Mouse (Mus musculus): ENCODE measurements around the gene Kctd6.
"Not testable (repeated sequence)": the region's sequence is repeated elsewhere in the genome, so short reads cannot be mapped to it uniquely, and the experiment has no call there.

The Kctd6 gene

DNA sequence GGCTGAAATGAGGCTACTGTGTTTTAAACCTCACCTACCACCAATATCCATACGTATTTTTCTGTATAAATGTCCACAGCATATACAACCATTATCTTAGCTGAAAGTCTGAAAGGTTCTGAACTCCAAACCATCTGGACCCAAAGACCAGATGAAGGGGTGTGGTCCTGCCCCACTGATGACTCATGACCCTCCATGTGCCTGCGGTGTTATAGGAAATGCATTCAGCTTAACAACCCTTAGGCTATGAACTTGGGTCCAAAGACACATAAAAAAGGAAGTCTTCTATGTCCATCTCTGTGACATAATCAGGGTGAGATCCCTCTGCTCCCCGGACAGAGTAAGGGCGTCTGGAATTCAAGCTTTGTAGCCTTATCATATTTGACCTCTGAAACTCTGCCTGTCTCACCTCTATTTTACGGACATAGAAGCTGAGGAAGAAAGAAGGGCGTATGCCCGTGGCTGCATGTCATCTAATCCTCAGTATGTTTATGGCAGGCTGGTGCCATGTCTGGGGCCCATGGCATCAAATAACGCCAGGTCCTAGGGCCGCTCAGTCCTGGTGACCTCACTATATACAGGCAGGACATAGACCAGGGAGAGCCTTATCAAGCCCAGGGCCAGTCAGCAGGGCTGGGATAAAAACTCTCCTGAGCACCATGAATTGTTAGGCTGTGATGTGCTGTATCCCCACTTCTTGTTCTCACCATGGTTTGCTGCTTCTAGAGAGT is 36.4 kb downstream of the Kctd6 start:
- no peak for DNase-seq (ENCODE audit: low read depth)

DNA sequence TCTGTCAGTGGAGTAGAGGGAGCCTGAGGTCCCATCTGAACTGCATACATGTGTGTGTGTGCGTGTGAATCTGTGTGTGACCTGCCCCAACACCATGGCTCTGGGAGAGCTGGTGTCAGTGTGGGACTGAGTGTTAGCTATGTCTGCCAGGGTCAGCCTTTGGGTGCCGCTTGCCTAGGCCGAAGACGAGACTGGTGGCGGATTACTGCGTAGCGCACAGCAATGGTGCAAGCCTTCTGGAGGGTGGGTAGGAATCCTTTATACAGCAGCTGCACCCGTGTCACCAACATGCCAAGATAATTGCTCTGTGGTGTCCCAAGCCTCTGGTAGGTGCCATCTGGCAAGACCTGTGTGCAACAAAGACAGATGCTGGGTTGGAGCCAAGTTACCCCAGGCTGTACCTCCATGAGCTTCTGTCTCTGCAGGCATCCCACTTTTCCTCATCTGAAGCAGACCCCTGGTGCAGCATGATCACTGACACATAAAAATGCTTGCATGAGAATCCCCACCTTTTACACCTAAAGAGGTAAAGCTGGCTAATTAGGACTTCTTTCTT is 37.5 kb downstream of the Kctd6 start:
- no peak for DNase-seq (ENCODE audit: low read depth)

DNA sequence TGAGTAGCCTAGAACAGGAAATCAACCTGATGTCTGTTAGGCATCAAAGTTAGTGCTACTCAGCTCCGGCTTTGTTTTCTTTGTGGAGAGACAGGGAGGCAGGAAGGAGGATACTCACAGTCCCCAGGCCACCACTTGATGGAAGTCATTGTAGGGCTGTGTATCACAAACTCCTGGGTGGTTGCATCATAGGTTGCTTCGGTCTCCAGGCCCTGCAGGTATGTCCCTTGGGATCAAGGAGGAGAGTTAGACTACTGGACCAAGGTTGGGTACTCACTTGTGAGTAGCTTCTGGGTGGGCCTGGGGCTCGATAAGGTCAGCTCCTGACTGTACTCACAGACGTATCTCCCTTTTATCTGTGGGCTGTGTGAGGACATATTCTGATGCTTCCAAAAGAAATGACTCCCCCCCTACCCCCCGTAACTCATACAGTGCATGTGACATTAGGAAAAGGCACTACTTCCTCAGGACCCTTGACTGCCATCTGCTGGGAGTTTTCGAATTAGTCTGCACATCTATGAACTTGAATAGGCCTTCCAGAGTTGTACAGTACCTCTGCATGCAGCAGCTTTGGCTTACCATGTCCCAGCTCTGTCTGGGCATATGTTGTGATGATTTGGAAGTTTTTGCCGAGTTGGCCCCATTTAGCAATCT is 41.3 kb downstream of the Kctd6 start:
- DNase-seq (ENCODE audit: low read depth): peak; percentile 56

DNA sequence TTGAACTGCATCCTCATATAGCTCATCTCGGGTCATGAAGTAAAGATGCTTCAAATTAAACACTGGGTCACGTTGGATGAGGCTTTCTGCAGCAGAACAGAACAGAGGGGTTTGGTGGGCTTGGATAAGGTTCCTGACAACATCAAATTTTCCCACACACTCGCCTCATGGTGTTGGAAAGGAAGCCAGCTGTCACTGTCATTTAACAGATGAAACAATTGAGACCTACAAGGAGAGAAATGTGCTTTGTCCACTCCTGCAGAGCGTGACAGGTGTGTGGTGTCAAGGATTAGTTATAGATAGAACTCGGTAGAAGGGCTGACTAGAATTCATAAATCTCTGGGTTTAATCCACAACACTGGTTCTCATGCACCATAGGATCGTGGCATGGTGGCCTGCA is 42.1 kb downstream of the Kctd6 start:
- no peak for DNase-seq (ENCODE audit: low read depth)

DNA sequence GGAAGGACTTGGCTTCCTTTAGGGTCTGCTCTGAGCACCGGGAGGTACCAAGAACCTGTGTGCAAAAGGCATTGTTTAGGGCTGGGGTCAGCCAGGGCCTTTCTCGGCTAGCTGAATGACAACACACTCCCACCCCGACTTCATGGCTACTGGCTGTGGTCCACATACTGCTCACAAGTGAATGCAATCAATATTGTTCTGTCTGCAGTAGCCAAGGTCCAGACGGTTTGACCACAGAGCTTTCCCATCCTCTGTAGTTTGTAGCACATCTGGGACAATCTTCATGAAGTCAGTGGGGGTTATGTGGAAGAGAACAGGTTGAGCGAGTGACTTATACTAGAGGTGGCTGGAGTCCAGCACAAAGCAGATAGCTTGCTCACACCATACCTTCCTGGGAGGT is 42.9 kb downstream of the Kctd6 start:
- no peak for DNase-seq (ENCODE audit: low read depth)

DNA sequence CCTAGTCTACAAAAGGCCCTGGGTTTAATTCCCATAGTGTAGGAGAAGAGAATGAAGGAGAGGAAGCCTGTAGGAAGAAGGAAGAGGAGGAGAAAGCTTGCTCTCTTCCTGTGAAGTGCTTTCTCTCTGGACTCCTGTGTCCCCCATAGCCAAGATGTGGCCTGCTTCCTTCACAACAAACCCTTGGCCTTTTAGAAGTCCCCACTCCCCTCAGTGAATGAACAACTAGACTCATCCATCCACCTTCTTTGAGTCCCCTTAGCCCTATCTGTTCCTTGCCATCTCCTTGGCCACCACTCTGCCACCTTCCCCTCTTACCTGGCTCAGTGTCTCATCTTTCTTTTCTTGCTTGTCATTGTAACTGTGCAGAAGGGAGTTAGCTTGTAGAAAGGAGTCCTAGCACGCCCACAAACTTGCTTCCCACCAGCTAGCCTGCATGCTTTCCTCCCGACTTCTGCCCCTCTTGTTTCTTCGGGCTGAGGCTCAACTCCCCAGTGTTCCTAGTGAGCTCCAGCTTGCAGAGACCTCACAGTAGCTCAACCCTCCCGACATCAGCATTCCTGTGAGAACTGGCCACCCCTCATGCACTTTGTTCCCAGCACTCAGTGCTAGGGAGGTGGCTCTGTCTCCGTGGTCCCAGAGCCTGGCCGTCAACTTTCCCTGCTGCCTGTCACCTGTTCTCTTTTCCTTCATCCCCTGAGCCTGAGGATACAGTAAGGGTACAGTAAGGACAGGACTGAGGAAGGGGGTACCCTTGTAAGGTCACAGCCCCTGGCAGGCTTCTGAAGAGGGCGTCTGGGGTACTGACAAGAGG is 43.8 kb downstream of the Kctd6 start:
- no peak for DNase-seq (ENCODE audit: low read depth)

DNA sequence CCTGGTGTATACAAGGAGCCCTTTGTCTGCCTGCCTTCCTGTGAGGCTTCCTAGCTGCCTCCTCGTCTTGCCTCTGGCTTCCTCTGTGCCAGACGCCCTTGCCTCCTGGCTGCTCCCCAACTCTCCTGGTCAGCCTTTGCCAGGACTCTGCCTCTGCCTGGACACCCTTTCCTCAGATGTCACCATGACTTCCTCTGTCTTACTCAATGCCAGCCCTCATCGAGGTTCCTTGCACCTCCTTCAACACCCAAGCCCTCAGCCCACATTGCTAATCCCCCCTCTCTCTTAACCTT is 44.3 kb downstream of the Kctd6 start:
- no peak for DNase-seq (ENCODE audit: low read depth)

DNA sequence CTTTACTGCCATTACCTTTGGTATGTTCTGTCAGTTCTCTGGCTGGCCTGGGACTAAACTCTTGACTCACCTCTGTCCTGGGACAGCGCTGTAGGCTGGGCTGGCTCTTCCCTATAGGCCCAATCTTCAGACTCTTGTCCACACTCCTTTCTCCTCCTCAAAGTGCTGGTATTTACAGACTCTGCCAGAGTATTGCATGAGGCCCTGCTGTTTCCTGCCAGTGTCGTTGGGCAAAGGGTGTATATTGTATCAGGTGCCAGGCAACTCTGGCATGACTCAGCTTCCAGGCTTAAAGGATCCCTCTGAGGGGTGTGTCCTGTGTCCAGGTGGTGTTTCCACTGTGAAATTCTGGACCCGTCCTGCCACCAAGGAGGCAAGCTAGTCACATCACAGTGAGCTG is 44.8 kb downstream of the Kctd6 start:
- DNase-seq (ENCODE audit: low read depth): no peak

DNA sequence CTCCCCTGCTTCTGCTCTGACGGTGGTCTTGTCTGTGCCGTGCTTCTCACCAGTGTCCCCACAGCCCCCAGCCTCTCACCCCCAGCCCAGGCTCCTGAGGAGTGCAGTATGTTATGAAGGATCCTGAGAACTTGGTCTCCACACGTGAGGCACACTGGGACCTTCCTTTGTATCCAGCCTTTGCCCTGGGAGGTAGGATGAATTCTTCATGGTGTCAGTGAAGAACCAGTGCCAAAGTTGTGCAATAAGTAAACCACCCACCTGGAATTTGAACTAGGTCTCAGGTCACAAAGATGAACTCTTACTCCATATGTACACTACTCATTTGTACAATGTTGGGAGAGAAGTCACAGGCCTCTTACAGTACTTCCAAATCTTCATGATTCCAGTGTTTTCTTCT is 45.2 kb downstream of the Kctd6 start, which contains the start of gene Acox2:
Gene Acox2 (minus strand): TSS at position 188 of the 400 bp plus-strand sequence.
- DNase-seq (ENCODE audit: low read depth): no peak

DNA sequence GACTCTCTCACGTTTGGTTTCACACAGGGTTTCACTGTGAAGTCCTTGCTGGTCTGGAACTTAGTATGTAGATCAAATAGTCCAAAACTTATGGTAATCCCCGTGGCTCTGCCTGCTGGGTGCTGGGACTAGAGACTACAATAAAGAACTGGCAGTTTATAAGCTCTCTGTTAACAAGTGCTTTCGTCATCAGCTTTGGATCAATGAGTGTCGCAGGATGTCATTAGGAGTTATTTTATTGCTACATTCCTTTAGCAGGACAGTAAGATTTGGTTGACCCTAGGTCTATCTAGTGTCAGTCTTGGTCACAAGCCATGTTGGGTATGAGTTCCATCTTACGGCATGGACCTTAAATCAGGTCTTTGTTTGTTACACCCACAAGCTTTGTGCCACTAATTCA is 46.3 kb downstream of the Kctd6 start:
- no peak for DNase-seq (ENCODE audit: low read depth)

DNA sequence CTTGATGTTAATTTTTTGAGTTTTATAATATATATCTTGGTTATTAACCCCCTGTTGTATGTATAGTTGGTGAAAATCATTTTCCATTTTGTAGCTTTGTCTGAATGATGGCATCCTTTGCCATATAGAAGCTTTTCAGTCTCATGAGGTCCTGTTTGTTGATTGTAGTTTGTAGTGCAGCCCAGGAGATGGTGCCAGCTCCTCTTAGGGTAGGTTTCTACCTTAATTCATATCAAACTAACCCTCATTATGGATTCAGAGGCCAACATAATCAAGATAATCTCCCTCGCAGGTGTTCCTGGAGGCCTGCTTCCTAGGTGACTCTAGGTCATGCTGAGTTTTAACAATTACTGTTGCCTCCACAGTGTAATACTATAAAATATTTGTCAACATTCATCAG is 48.3 kb downstream of the Kctd6 start:
- no peak for DNase-seq (ENCODE audit: low read depth)

DNA sequence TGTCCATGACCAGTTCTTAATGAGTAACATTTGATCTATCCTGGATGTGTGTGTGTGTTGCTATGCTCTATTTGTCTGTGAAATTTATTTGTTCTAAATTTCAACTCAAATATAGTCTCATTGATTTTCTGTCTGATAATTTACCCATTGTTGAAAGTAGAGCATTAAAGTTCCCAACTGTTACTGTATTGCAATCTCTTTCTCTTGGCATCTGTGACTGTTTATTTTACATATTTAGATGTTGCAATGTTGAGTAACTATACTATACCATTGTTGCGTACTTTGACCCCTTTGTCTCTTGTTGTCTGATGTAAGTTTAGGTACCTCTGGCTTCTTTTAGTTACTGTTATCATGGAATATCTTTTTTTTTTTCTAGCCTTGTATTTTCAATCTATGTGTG is 50.4 kb downstream of the Kctd6 start:
- DNase-seq (ENCODE audit: low read depth): no peak

DNA sequence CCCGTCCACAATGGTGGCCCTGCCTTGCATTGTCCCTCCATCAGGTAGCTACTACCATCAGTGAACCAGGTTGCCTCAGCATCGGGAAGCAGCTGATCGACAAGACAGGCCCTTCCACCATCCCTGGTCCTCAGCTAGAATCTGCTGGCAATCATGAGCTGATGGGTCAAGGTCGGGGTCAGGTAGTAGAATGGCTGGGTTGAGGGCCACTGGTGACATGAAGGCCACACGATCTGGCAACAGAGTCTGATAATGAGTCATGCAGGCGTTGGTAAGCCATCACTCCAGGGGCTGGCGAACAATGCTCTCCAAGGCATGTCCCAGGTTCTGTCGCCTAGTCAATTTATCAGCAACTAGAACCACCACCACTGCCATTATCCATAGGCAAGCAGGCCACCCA is 57.3 kb downstream of the Kctd6 start:
- not testable (repeated sequence) for DNase-seq (ENCODE audit: low read depth)
